Mouse (Mus musculus) limb, embryonic 14.5 days (tissue): ENCODE data around the gene Limd2. TPM values are rescaled to one million over a fixed set of nuclear protein-coding genes. Genes with fewer than 3 reads are reported as not detected.

Experiments
- ATAC-seq: fragments of 200-750 bp; cut with Nextera tagmentation; 2 replicates; pipeline ENCODE4 v1.8.0; 2017; ENCODE audit warnings: low read depth, moderate number of reproducible peaks, moderate TSS enrichment; ENCODE audit not compliant: low FRiP score
- DNase-seq: peaks from one replicate; pipeline ENCODE4 v3.0.0-alpha.2; 2015; ENCODE audit warnings: low spot score
- H3K27ac ChIP-seq: fragments of 300-500 bp; sonication (generic); replicated peaks from 2 replicates; pipeline ENCODE4 v1.5.1; 2014; ENCODE audit warnings: low read depth, mild to moderate bottlenecking, low read length, moderate library complexity, mixed read lengths
- H3K27me3 ChIP-seq: fragments of 300-500 bp; sonication (generic); 2 replicates; pipeline ENCODE4 v1.6.1; 2014; ENCODE audit warnings: low read length, mixed read lengths; ENCODE audit not compliant: control insufficient read depth, insufficient read depth
- H3K36me3 ChIP-seq: fragments of 300-500 bp; sonication (generic); 2 replicates; pipeline ENCODE4 v1.6.1; 2014; ENCODE audit warnings: mild to moderate bottlenecking, low read length, moderate library complexity, mixed read lengths; ENCODE audit not compliant: control insufficient read depth, insufficient read depth
- H3K4me1 ChIP-seq: fragments of 300-500 bp; sonication (generic); 2 replicates; pipeline ENCODE4 v1.6.1; 2014; ENCODE audit warnings: antibody characterized with exemption, low read length, mixed read lengths; ENCODE audit not compliant: control insufficient read depth, insufficient read depth
- H3K4me2 ChIP-seq: fragments of 300-500 bp; sonication (generic); replicated peaks from 2 replicates; pipeline ENCODE4 v1.6.1; 2014; ENCODE audit warnings: low read depth, mild to moderate bottlenecking, low read length, moderate library complexity; ENCODE audit not compliant: severe bottlenecking
- H3K4me3 ChIP-seq: fragments of 300-500 bp; sonication (generic); replicated peaks from 2 replicates; pipeline ENCODE4 v1.5.1; 2014; ENCODE audit warnings: low read length
- H3K9ac ChIP-seq: fragments of 300-500 bp; sonication (generic); 2 replicates; pipeline ENCODE4 v1.6.1; 2014; ENCODE audit warnings: mild to moderate bottlenecking, low read depth, low read length, moderate library complexity; ENCODE audit not compliant: severe bottlenecking
- H3K9me3 ChIP-seq: fragments of 300-500 bp; sonication (generic); 2 replicates; pipeline ENCODE4 v1.6.1; 2016; ENCODE audit warnings: low read length; ENCODE audit not compliant: control insufficient read depth
- POLR2A ChIP-seq: fragments of 200-500 bp; IDR thresholded peaks from 2 replicates; pipeline ENCODE4 v1.8.0; 2012; ENCODE audit warnings: inconsistent platforms, mild to moderate bottlenecking, moderate library complexity, borderline replicate concordance; ENCODE audit not compliant: insufficient read depth, insufficient read length; ENCODE audit errors: extremely low read depth
- WGBS: fragments of 180-500 bp; shearing (Covaris S2); extraction: QIAGEN DNeasy Blood & Tissue Kit; methylation state at CpG from one replicate; pipeline ENCODE4 v1.1.7; 2014; 5-methylcytosine and 5-hydroxymethylcytosine counted together
- polyA plus RNA-seq, 2 experiments: library from polyadenylated mRNA; depleted of rRNA in 1 of 2; stranded (reverse) in 1 of 2; unstranded in 1 of 2; fragments of >200 nt; fragmentation: Nextera tagmentation in 1 of 2; extraction: Ambion mirVana in 1 of 2; gene quantifications; 2 replicates each; pipeline versions ENCODE4 v1.2.1 to v1.2.3; 2012 to 2014

The Limd2 gene
- polyA plus RNA-seq, 2 experiments, result 148 to 237 TPM

GRCm38 (mm10) chr11:106159921-106160840 lies 479 bp downstream of the Limd2 start:
- under 1% methylated on average over 51 of the region's 106 CpGs for WGBS
- Histone ChIP-seq H3K27me3 (no peaks in the 10 kb centered on the region), H3K9me3 (no peaks in the 10 kb centered on the region), H3K4me1 (peaks cover 21% of the 10 kb centered on the region), H3K36me3 (peaks cover 54% of the 10 kb centered on the region), H3K27ac (peak overlapping the region; percentile 95), H3K4me2 (peak overlapping the region; percentile 62), H3K9ac (peak overlapping the region; percentile 95), H3K4me3 (peak overlapping the region; percentile 83)
- ATAC-seq (peak; percentile 78), DNase-seq (peak; percentile 81)
- TF ChIP-seq POLR2A, result peak; percentile 52; the same call in 1 of the 2 replicates

- H3K4me1 ChIP-seq, result peaks cover 21% of the 10 kb centered on the region
- ATAC-seq (peak; percentile 32), DNase-seq (peak; percentile 46)
- no peak for TF ChIP-seq POLR2A
- 0% methylated on average over 23 of the region's 25 CpGs for WGBS
- no peaks in the 10 kb centered on the region for H3K27me3 ChIP-seq
- H3K36me3 ChIP-seq, result peaks cover 56% of the 10 kb centered on the region
- peak overlapping the region; percentile 62 for H3K4me2 ChIP-seq
- no peaks in the 10 kb centered on the region for H3K9me3 ChIP-seq
- H3K4me3 ChIP-seq, result peak overlapping the region; percentile 83
- peak overlapping the region; percentile 95 for H3K9ac ChIP-seq
- H3K27ac ChIP-seq, result peak overlapping the region; percentile 95
These were observed 1.3 kb downstream of the Limd2 start for GRCm38 (mm10) chr11:106159216-106159920.

- H3K9me3 ChIP-seq, result no peaks in the 10 kb centered on the region
- H3K27me3 ChIP-seq, result no peaks in the 10 kb centered on the region
- DNase-seq (no peak), ATAC-seq (0 out of 2 replicates have a peak, but pooled peaks have one; percentile 0)
- H3K9ac ChIP-seq, result peak overlapping the region; percentile 95
- H3K4me1 ChIP-seq, result peaks cover 21% of the 10 kb centered on the region
- H3K4me3 ChIP-seq, result peak overlapping the region; percentile 83
- peaks cover 56% of the 10 kb centered on the region for H3K36me3 ChIP-seq
- 14% methylated on average over 7 of the region's 9 CpGs for WGBS
- peak overlapping the region; percentile 95 for H3K27ac ChIP-seq
- no peak for TF ChIP-seq POLR2A
- peak overlapping the region; percentile 62 for H3K4me2 ChIP-seq
These were observed 1.8 kb downstream of the Limd2 start for GRCm38 (mm10) chr11:106158930-106159215.

GRCm38 (mm10) chr11:106158081-106158929 lies 2.4 kb downstream of the Limd2 start:
- peaks cover 56% of the 10 kb centered on the region for H3K36me3 ChIP-seq
- 54% methylated on average over 13 of the region's 14 CpGs for WGBS
- H3K4me3 ChIP-seq, result peak overlapping the region; percentile 83
- H3K4me1 ChIP-seq, result peaks cover 21% of the 10 kb centered on the region
- ATAC-seq (no peak), DNase-seq (no peak)
- peak overlapping the region; percentile 95 for H3K27ac ChIP-seq
- peak overlapping the region; percentile 62 for H3K4me2 ChIP-seq
- H3K9me3 ChIP-seq, result no peaks in the 10 kb centered on the region
- peak overlapping the region; percentile 95 for H3K9ac ChIP-seq
- H3K27me3 ChIP-seq, result no peaks in the 10 kb centered on the region
- TF ChIP-seq POLR2A, result no peak

GRCm38 (mm10) chr11:106157154-106157553 lies 3.5 kb downstream of the Limd2 start:
- TF ChIP-seq POLR2A, result no peak
- ATAC-seq (no peak), DNase-seq (no peak)
- peaks cover 63% of the 10 kb centered on the region for H3K36me3 ChIP-seq
- H3K9me3 ChIP-seq, result no peaks in the 10 kb centered on the region
- no peak overlapping the region for H3K27ac ChIP-seq
- no peak overlapping the region for H3K4me3 ChIP-seq
- WGBS, result 88% methylated on average over 7 of the region's 7 CpGs
- peaks cover 21% of the 10 kb centered on the region for H3K4me1 ChIP-seq
- no peak overlapping the region for H3K9ac ChIP-seq
- H3K4me2 ChIP-seq, result no peak overlapping the region
- H3K27me3 ChIP-seq, result no peaks in the 10 kb centered on the region
